Mouse (Mus musculus) brain, embryonic 14.5 days (tissue): ENCODE data around the gene Gm5741. TPM values are rescaled to one million over a fixed set of nuclear protein-coding genes. Genes with fewer than 3 reads are reported as not detected.

Source experiments
- DNase-seq: peaks from one replicate; pipeline ENCODE4 v3.0.0-alpha.2; 2011; ENCODE audit warnings: low read depth
- CTCF ChIP-seq: fragments of 200-500 bp; IDR thresholded peaks from 2 replicates; pipeline ENCODE4 v1.5.1; 2012; ENCODE audit warnings: inconsistent platforms, mild to moderate bottlenecking, moderate library complexity, borderline replicate concordance; ENCODE audit not compliant: insufficient read depth, insufficient read length; ENCODE audit errors: extremely low read depth
- POLR2A ChIP-seq: fragments of 200-500 bp; IDR thresholded peaks from 2 replicates; pipeline ENCODE4 v1.6.1; 2012; ENCODE audit warnings: mild to moderate bottlenecking, inconsistent platforms, borderline replicate concordance; ENCODE audit not compliant: poor library complexity, insufficient read depth, insufficient read length, severe bottlenecking; ENCODE audit errors: extremely low read depth
- polyA plus RNA-seq: library from polyadenylated mRNA; depleted of rRNA; stranded (reverse); fragments of >200 nt; gene quantifications from 2 replicates; pipeline ENCODE4 v1.2.3, GENCODE M21; 2012; rRNA removed

Gene Gm5741
- polyA plus RNA-seq = 0.64 TPM in 1 of 2 replicates, not detected in the other

- TF ChIP-seq CTCF = no peak
- TF ChIP-seq POLR2A = no peak
- DNase-seq = no peak
Measured at GRCm38 (mm10) chr8:85067982-85068381, at the start of gene Gm5741. Gene Gm5741, minus strand, starts transcription at chr8:85067982.

DNA sequence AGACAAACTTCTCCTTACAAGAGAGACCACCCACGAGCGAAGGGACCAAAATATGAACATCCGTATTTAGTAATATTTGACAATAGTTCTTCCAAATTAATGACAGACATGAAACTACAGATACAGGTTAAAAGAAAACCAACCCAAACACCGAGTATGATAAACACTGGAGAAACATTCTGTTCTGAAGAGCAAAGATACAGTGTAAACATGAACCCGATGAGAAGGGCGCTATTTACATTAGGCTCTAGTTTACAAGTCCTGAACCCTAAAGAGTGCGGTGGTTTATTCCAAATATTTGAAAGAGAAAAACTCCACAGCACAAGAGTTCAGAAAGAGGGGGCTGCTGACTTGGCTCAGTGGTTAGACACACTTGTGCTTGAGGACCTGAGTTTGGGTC lies 49.2 kb upstream of the Gm5741 start:
- no peak for TF ChIP-seq CTCF
- TF ChIP-seq POLR2A = no peak
- DNase-seq = no peak

DNA sequence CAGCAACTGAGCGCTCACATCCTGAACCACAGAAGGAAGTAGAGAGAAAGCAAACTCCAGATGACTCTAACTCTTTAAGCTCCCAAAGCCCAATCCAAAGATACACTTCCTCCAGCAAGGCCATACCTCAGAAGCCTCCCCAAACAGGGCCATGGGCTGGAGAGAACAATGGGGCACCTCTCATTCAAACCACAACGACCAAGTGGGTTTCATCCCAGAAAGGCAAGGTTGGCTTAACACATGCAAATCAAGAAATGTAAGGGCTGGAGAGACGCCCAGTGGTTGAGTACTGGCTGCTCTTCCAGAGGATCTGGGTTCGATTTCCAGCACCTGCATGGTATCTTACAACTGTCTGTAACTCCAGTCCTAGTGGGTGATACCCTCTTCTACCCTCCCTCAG lies 47.7 kb upstream of the Gm5741 start:
- no peak for DNase-seq
- TF ChIP-seq POLR2A = no peak
- no peak for TF ChIP-seq CTCF

GRCm38 (mm10) chr8:85113241-85113640 lies 45.5 kb upstream of the Gm5741 start:
- TF ChIP-seq POLR2A = no peak
- TF ChIP-seq CTCF = no peak
- DNase-seq = no peak

GRCm38 (mm10) chr8:85100076-85100665 lies 32.4 kb upstream of the Gm5741 start:
- no peak for DNase-seq
- TF ChIP-seq POLR2A (no peak), CTCF (no peak)

DNA sequence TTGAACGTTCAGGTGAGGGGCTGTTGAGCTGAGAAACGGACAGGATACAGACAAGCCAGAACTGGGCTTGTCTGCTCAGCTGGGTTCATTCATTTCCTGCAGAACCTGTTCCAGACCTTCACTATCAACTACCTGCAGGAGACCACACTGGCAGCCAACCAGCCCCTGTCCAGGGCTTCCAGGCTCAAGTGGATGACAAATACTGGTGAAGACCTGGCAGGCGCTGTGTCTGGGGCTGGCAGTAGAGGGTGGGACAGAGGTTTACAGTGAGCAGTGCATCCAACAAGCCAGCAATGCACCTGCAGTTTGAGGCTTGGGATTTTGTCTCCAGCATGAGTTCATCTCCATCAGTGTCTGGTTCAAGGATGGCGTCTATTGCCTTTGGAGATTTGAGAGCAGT lies 29.1 kb upstream of the Gm5741 start:
- no peak for DNase-seq
- no peak for TF ChIP-seq POLR2A
- TF ChIP-seq CTCF = no peak

DNA sequence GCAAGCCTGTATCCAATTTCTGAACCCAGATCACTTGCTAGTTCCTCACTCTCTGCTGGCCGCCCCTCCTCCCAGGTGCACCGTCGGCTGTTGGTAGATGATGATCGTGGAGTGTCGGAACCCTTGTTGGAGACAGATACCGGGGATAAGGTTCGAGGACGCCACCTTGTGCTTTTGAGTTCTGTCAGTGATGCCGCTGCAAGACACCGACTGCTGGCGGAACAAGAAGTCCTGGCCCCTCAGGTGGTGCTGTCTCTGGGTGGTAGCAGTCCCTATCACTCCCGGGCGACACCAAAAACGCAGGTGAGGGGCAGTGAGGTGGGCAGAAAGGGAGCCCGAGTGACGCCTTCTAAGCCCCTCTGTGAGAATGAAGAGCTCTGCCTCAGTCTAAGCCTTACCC lies 28.4 kb upstream of the Gm5741 start:
- TF ChIP-seq CTCF = no peak
- no peak for TF ChIP-seq POLR2A
- no peak for DNase-seq

DNA sequence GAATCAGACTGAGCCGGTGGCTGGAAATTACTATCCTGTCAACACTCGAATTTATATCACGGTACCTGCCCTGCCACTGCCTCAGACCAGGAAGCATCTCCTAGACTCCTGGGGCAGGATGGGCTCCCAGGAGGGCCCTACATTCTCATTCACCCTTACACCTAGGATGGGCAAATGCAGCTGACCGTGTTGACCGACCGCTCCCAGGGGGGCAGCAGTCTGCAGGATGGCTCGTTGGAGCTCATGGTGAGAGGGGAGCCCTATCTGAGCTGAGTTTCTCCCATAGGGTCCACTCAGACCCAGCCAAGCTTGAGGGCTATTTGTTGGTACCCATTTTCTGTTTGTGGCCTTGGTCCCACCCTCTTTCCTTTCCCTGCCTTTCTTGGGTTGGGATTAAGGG lies 27.8 kb upstream of the Gm5741 start:
- no peak for DNase-seq
- TF ChIP-seq POLR2A = no peak

GRCm38 (mm10) chr8:85095051-85095450 lies 27.3 kb upstream of the Gm5741 start:
- TF ChIP-seq POLR2A (no peak), CTCF (no peak)
- no peak for DNase-seq

DNA sequence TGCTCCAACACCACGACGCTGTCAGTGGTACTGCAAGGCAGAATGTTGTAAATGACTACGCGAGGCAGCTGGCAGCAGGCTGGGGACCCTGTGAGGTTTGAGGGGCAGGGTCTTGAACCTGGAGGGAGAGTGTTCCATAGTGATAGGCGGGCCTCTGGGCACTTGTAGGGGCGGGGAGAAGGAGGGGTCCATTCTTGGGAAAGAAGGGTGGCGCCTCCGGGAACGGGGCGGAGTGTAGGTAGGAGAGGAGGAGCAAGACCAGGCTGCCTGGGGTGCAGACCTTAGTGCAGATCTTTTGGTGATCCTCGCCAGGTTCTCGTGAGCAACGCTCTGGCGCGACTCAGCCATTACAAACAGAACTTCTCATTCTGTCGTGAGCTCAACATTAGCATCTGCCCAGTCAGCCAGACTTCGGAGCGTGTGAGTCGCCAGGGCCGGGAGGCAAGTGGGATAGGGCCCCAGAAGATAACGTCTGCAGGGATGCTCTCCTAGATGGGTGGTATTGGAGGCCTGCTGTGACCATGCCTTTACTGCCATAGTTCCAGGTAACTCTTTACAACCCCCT lies 23.8 kb upstream of the Gm5741 start:
- TF ChIP-seq CTCF (no peak), POLR2A (no peak)
- DNase-seq = no peak

DNA sequence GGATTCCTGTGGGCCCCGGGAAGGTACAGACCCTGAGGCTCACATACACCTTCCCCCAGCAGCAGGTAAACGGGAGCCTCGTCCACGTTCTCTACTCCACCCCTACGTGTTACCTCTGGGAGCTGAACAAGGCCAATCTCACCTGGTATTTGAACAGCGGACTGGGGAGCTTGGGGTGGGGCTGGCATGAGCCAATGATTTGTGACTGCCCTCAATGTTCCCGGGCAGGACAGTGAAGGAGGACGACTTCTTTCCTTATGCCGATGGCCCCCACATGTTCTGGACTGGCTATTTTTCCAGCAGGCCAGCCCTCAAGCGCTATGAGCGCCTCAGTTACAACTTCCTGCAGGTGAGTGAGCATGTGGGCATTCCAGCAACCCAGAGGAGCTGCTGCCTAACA lies 23.1 kb upstream of the Gm5741 start:
- no peak for TF ChIP-seq POLR2A
- TF ChIP-seq CTCF = no peak
- no peak for DNase-seq

DNA sequence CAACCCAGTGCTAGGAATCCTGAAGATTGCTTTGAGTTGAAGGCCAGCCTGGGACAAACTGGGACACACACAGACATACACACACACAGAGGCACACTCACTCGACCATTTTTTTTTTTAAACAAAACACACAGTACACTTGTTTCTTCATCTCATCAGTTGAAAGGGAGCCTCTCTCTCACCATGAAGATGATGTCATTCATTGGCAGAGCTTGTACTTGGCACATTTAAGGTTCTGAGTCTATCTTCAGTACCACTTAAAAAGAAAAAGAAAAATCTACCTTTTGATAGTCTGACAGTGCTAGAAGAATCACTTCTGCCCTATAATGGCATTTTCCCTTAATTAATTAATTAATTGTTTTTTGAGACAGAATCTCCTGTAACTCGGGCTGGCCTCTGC lies 21.0 kb upstream of the Gm5741 start:
- DNase-seq = no peak
- TF ChIP-seq POLR2A (no peak), CTCF (no peak)
